Mouse (Mus musculus): ENCODE results near the gene Nol10.
A peak's percentile ranks its signal among the peaks of the same experiment; 100 is the strongest.

Nol10 gene

DNA sequence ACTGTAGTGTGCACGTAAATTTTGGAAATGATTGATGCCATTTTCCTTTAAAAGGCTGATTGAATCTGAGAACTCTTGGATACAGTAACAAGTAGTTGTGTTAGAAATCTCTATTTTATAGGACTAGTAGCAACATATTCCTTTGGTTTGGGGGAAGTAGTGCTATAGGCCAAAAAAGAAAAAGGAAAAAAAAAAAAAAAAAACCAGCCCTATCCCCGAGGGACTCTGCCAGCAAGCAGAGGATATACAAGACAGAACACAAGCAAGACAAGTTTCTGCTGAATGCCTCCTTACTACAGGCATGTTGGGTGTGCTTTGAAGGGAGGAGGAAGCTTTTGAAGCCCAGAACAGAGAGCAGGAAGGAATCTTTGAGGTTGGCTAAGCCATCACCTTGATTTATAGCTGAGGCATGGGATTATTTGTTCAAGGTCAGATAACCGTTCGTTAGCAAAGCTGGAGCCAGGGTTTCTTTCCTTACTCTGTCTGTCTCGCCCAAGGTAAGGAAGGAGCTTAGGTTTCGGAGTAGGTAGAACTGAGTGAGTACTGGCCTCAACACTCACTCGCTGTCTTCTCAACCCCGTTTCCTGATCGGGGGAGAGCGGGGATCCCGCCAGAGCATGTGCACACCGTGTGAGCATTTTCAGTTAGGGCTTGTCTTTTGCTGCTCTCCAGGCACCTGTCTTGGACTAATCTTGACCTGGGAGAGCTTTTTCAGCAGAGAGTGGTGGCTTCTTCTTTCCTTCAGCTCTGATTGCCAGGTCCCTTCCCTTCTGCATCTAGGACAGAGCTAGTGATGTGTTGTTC lies 39.3 kb downstream of the Nol10 start:
- peaks cover 34% of the 10 kb centered on the region for H3K4me1 ChIP-seq (replicated peaks; ENCODE audit: low read depth, low read length)
- peaks cover 83% of the 10 kb centered on the region for H3K36me3 ChIP-seq (ENCODE audit: insufficient read depth, low read length)
- no peaks in the 10 kb centered on the region for H3K9me3 ChIP-seq (ENCODE audit: low read length)
- H3K4me3 ChIP-seq (replicated peaks; ENCODE audit: low read length) = no peak overlapping the region
- TF ChIP-seq CTCF (conservative IDR thresholded peaks at IDR 0.05; ENCODE audit: low read length) = no peak
- no peak for TF ChIP-seq NANOG (IDR thresholded peaks at IDR 0.05; ENCODE audit: borderline replicate concordance, low read length)
- no peak for TF ChIP-seq POU5F1 (IDR thresholded peaks at IDR 0.05; ENCODE audit: borderline replicate concordance, low read length)
- H3K27me3 ChIP-seq (ENCODE audit: insufficient read depth, low read length) = no peaks in the 10 kb centered on the region

DNA sequence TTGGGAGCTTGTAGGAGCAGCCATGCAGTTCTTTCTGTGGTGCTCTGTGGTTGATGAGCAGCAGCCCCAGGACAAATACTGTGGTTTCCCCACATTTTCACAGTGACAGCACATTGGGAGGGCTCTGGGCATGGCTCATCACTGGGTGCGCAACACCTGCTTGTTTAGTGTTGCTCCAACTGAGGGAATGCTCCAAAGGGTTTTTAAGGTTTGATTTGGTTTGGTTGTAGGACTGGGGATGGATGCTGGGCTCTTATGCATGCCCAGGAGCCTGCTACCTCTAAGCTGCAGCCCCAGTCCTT lies 39.8 kb downstream of the Nol10 start:
- no peaks in the 10 kb centered on the region for H3K9me3 ChIP-seq (ENCODE audit: low read length)

DNA sequence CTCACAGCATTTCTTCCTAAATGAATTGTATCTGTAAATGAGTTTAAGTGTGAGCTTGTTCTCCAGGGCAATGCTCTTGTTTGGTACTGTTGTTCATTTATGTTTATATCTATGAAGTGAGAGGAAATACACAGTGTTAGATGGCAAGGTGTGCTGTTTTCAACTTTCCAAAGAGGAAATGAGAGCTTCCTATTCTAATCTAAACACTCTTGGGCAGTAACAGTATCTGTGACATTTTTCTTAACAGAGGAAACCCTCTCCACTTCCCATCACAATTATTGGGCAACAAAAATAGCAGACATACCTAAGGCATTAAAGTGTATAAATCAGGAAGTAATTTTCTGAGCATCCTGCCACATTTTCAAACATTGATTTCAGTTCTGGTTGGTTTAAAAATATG lies 41.8 kb downstream of the Nol10 start:
- Histone ChIP-seq H3K4me1 (replicated peaks; ENCODE audit: low read depth, low read length) (peaks cover 53% of the 10 kb centered on the region), H3K9me3 (ENCODE audit: low read length) (no peaks in the 10 kb centered on the region), H3K36me3 (ENCODE audit: insufficient read depth, low read length) (peaks cover 78% of the 10 kb centered on the region), H3K4me3 (replicated peaks; ENCODE audit: low read length) (no peak overlapping the region), H3K27me3 (ENCODE audit: insufficient read depth, low read length) (no peaks in the 10 kb centered on the region)
- TF ChIP-seq POU5F1 (IDR thresholded peaks at IDR 0.05; ENCODE audit: borderline replicate concordance, low read length) (no peak), NANOG (IDR thresholded peaks at IDR 0.05; ENCODE audit: borderline replicate concordance, low read length) (no peak), CTCF (conservative IDR thresholded peaks at IDR 0.05; ENCODE audit: low read length) (no peak)

More for the DNA sequence above, 39.8 kb downstream of the Nol10 start:
- Histone ChIP-seq H3K4me3 (replicated peaks; ENCODE audit: low read length) (no peak overlapping the region), H3K27me3 (ENCODE audit: insufficient read depth, low read length) (no peaks in the 10 kb centered on the region), H3K36me3 (ENCODE audit: insufficient read depth, low read length) (peaks cover 77% of the 10 kb centered on the region), H3K4me1 (replicated peaks; ENCODE audit: low read depth, low read length) (peaks cover 39% of the 10 kb centered on the region)
- TF ChIP-seq POU5F1 (IDR thresholded peaks at IDR 0.05; ENCODE audit: borderline replicate concordance, low read length) (no peak), CTCF (conservative IDR thresholded peaks at IDR 0.05; ENCODE audit: low read length) (no peak), NANOG (IDR thresholded peaks at IDR 0.05; ENCODE audit: borderline replicate concordance, low read length) (no peak)

DNA sequence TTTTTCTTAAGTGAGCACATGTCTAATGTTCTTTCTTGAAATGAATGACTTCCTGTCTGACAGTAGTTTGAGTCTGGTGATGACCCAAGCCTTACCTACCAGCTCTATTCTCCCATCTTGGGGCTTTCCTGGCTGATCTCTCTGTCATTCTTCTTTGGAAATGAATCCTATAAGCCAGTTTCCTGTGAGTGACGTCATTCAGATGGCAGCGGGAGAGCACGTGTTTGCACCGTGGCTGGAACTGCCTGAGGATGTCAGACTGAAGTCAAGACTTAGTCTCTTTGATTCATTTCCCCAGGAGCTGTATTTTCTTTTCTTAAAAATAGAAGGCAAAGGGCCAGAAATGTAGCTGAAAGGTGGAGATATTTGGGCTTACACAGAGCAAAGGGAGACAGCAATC lies 42.3 kb downstream of the Nol10 start:
- H3K36me3 ChIP-seq (ENCODE audit: insufficient read depth, low read length) = peaks cover 81% of the 10 kb centered on the region
- no peak for TF ChIP-seq POU5F1 (IDR thresholded peaks at IDR 0.05; ENCODE audit: borderline replicate concordance, low read length)
- no peak for TF ChIP-seq NANOG (IDR thresholded peaks at IDR 0.05; ENCODE audit: borderline replicate concordance, low read length)
- TF ChIP-seq CTCF (conservative IDR thresholded peaks at IDR 0.05; ENCODE audit: low read length) = no peak
- no peaks in the 10 kb centered on the region for H3K27me3 ChIP-seq (ENCODE audit: insufficient read depth, low read length)
- peaks cover 57% of the 10 kb centered on the region for H3K4me1 ChIP-seq (replicated peaks; ENCODE audit: low read depth, low read length)
- no peaks in the 10 kb centered on the region for H3K9me3 ChIP-seq (ENCODE audit: low read length)
- no peak overlapping the region for H3K4me3 ChIP-seq (replicated peaks; ENCODE audit: low read length)

DNA sequence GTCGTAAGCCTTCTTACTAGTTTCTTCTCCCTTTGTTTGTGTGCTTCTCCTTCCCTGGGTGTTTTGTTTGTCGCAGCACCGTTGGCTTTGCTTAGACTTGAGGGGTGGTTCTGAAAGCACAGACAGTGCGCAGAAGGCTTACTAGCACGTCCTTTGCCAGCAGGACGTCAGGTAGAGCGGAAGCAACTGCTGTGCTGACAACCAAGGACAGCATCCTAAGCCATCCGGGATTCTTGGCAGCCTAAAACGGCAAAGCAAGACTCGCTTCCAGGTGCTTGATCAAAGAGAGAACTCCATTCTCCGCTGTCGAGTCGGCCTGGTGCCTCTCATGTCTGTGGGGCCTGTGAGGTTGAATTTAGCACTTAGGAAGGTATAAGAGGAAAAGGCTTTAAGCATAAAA lies 44.9 kb downstream of the Nol10 start:
- Histone ChIP-seq H3K4me1 (replicated peaks; ENCODE audit: low read depth, low read length) (peaks cover 52% of the 10 kb centered on the region), H3K9me3 (ENCODE audit: low read length) (no peaks in the 10 kb centered on the region), H3K27me3 (ENCODE audit: insufficient read depth, low read length) (no peaks in the 10 kb centered on the region), H3K36me3 (ENCODE audit: insufficient read depth, low read length) (peaks cover 67% of the 10 kb centered on the region), H3K4me3 (replicated peaks; ENCODE audit: low read length) (no peak overlapping the region)
- TF ChIP-seq POU5F1 (IDR thresholded peaks at IDR 0.05; ENCODE audit: borderline replicate concordance, low read length) (no peak), NANOG (IDR thresholded peaks at IDR 0.05; ENCODE audit: borderline replicate concordance, low read length) (no peak), CTCF (conservative IDR thresholded peaks at IDR 0.05; ENCODE audit: low read length) (no peak)

DNA sequence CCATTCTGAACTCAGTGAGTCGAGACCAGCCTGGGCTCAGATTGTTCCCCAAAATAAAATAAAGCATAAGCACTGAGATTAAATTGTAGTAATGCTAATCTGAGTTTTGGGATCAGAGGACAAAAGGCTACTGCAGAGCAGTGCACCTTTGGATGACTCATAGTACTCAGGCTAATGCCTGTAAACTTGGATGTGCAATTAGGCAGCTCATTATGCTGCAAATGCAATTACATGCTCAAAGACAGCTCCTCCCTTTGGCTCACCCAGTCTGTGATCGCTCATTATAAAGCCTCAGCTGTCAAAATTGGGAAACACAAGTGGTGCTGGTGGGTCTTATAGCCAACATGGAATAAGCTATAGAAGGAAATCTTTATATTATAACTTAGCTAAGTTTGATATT lies 48.9 kb downstream of the Nol10 start:
- Histone ChIP-seq H3K36me3 (ENCODE audit: insufficient read depth, low read length) (peaks cover 72% of the 10 kb centered on the region), H3K27me3 (ENCODE audit: insufficient read depth, low read length) (no peaks in the 10 kb centered on the region), H3K4me1 (replicated peaks; ENCODE audit: low read depth, low read length) (peaks cover 50% of the 10 kb centered on the region), H3K4me3 (replicated peaks; ENCODE audit: low read length) (no peak overlapping the region), H3K9me3 (ENCODE audit: low read length) (no peaks in the 10 kb centered on the region)
- TF ChIP-seq CTCF (conservative IDR thresholded peaks at IDR 0.05; ENCODE audit: low read length) = no peak
- no peak for TF ChIP-seq POU5F1 (IDR thresholded peaks at IDR 0.05; ENCODE audit: borderline replicate concordance, low read length)
- TF ChIP-seq NANOG (IDR thresholded peaks at IDR 0.05; ENCODE audit: borderline replicate concordance, low read length) = peak; percentile 69; the same call in 1 of the 2 replicates

DNA sequence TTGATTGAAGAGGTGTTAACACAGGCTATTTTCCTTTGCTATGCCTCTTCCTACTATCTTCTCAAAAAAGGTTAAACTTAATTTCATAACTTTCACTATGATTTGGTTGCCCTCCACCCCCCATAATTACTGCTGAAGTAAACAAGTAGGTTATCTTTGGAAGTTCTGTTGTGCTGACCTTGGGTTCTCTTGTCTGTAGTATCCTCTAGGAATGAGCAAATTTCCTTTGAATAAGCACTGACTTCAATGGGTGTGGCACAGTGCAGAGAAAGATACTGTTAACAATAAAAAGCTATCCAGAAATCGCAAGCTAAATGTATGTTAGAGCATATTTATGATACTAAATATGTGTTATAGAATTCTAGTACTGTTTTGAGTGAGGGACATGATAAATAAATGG lies 53.2 kb downstream of the Nol10 start:
- H3K27me3 ChIP-seq (ENCODE audit: insufficient read depth, low read length) = no peaks in the 10 kb centered on the region
- H3K36me3 ChIP-seq (ENCODE audit: insufficient read depth, low read length) = peaks cover 80% of the 10 kb centered on the region
- no peak for TF ChIP-seq POU5F1 (IDR thresholded peaks at IDR 0.05; ENCODE audit: borderline replicate concordance, low read length)
- no peak for TF ChIP-seq NANOG (IDR thresholded peaks at IDR 0.05; ENCODE audit: borderline replicate concordance, low read length)
- TF ChIP-seq CTCF (conservative IDR thresholded peaks at IDR 0.05; ENCODE audit: low read length) = no peak
- H3K4me3 ChIP-seq (replicated peaks; ENCODE audit: low read length) = no peak overlapping the region
- peaks cover 11% of the 10 kb centered on the region for H3K4me1 ChIP-seq (replicated peaks; ENCODE audit: low read depth, low read length)
- H3K9me3 ChIP-seq (ENCODE audit: low read length) = no peaks in the 10 kb centered on the region

DNA sequence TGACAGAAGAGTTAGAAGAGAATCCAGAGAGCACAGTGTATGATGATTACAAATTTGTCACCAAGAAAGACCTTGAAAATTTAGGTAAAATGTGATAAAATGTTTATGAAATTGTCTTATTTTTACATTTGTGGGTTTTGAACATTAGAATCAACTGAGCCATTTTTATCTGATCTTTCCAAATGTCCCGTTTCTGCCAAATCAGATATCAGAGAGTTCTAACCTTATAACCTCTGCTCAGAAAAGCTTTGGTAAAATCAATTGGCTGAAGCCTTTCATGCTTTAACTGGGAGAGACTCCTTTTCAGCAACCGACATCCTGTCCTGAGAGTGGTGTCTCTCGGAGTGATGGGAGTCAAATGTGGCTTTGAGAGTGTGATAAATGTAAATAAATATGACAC lies 53.9 kb downstream of the Nol10 start:
- H3K9me3 ChIP-seq (ENCODE audit: low read length) = no peaks in the 10 kb centered on the region
- no peak overlapping the region for H3K4me3 ChIP-seq (replicated peaks; ENCODE audit: low read length)
- no peak for TF ChIP-seq CTCF (conservative IDR thresholded peaks at IDR 0.05; ENCODE audit: low read length)
- no peak for TF ChIP-seq NANOG (IDR thresholded peaks at IDR 0.05; ENCODE audit: borderline replicate concordance, low read length)
- TF ChIP-seq POU5F1 (IDR thresholded peaks at IDR 0.05; ENCODE audit: borderline replicate concordance, low read length) = no peak
- peaks cover 6% of the 10 kb centered on the region for H3K4me1 ChIP-seq (replicated peaks; ENCODE audit: low read depth, low read length)
- H3K27me3 ChIP-seq (ENCODE audit: insufficient read depth, low read length) = no peaks in the 10 kb centered on the region
- peaks cover 87% of the 10 kb centered on the region for H3K36me3 ChIP-seq (ENCODE audit: insufficient read depth, low read length)

DNA sequence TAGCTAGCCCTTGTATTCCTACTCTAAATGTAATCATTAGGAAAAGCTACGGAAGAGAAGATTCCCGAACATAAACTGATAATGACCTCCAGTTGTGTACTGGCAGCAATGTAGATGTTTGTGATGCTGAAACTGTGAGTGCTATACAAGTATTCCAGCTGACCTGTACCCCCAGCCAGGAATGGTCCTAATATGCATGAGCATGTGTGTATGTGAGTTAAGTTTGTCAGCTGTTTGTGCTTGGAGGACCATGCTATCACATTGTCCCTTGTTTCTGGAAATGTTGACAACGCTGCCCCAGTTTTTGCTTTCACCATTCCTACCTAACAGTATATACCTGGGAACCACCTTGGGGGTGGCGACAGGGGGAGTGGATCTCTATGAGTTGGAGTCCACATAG lies 55.7 kb downstream of the Nol10 start:
- TF ChIP-seq POU5F1 (IDR thresholded peaks at IDR 0.05; ENCODE audit: borderline replicate concordance, low read length) (no peak), CTCF (conservative IDR thresholded peaks at IDR 0.05; ENCODE audit: low read length) (no peak), NANOG (IDR thresholded peaks at IDR 0.05; ENCODE audit: borderline replicate concordance, low read length) (no peak)
- H3K4me3 ChIP-seq (replicated peaks; ENCODE audit: low read length) = no peak overlapping the region
- H3K27me3 ChIP-seq (ENCODE audit: insufficient read depth, low read length) = no peaks in the 10 kb centered on the region
- H3K4me1 ChIP-seq (replicated peaks; ENCODE audit: low read depth, low read length) = peaks cover 4% of the 10 kb centered on the region
- H3K36me3 ChIP-seq (ENCODE audit: insufficient read depth, low read length) = peaks cover 98% of the 10 kb centered on the region
- no peaks in the 10 kb centered on the region for H3K9me3 ChIP-seq (ENCODE audit: low read length)

Data from E14TG2a.4 (cell line).